Mouse (Mus musculus): Measurements from ENCODE around the gene Adcy5.

Adcy5 gene

GRCm38 (mm10) chr16:35155391-35156305 lies 971 bp downstream of the Adcy5 start:
- intact Hi-C loops (cut with DNase I) = loop anchor here (5.0 kb wide), 1 partner anchor 117 kb away; no protein-coding TSS in a partner anchor

- intact Hi-C loops (cut with DNase I) = loop anchor here (5.0 kb wide), 1 partner anchor 116 kb away; no protein-coding TSS in a partner anchor
Observed at GRCm38 (mm10) chr16:35156306-35156695, 1.6 kb downstream of the Adcy5 start.

GRCm38 (mm10) chr16:35156832-35157231 lies 2.2 kb downstream of the Adcy5 start:
- intact Hi-C loops (cut with DNase I) = loop anchor here (5.0 kb wide), 1 partner anchor 115 kb away; no protein-coding TSS in a partner anchor

GRCm38 (mm10) chr16:35159532-35159931 lies 4.9 kb downstream of the Adcy5 start:
- intact Hi-C loops (cut with DNase I) = loop anchor here (5.0 kb wide), 1 partner anchor 113 kb away; no protein-coding TSS in a partner anchor

DNA sequence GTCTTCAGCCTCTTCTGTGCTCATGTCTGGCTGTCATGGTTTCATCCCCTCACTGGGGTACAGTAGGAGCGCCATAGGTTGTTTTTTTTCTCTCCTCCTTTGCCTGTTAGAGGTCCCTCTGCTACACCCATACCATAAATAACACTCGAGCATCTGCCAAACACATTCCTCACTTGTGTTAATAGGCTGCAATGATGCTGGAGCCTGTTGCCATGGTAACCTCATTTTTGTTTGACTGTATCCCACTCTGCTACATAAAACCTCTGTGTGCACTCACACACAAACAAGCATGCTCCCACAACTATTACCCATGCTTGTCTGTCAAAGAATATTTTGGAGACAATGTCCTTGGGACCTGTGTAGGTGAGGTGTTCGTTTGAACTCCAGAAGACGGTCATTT lies 5.3 kb downstream of the Adcy5 start:
- intact Hi-C loops (cut with DNase I) = loop anchor here (5.0 kb wide), 1 partner anchor 112 kb away; no protein-coding TSS in a partner anchor

DNA sequence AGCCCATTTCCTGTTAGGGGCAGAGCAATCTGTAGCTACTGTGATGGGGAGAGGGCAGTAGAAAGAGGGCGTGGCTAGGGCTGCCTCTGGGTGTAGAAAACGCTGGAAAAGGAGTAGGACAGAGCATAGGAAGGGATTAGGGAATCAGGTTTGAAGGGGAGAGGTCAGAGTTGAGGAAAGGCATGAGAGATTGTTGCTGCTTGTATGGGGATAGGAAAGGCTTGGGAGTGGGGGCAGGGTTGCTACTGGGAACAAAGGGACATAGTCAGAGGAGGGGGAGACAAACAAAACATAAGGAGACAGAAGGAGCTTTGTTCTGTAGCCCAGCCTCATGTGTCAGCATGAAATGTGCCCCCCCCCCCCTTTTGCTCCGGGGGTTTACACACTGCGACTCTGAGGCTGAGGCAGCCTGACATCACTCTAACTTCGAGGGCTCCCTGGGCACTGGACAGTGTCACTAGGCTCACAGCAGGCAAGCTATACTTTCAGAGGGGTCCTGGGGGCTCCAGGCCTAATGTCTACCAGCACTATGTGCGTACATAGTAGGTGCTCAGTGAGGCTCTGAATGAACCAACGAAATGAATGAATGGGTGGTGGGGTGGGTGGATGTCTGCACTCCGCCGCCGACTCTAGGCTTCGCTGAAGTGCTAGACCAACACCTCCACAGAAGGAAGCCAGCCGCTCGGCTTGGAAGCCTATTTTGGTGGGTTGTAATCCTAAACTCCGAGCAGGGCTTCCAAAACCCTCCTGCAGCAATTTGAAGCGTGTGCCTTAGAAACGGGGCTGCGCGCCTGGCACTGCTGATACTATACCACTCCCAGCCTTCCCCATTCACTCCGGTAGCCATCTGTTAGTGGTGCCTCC lies 9.9 kb downstream of the Adcy5 start:
- intact Hi-C loops (cut with DNase I) = no loop called here

DNA sequence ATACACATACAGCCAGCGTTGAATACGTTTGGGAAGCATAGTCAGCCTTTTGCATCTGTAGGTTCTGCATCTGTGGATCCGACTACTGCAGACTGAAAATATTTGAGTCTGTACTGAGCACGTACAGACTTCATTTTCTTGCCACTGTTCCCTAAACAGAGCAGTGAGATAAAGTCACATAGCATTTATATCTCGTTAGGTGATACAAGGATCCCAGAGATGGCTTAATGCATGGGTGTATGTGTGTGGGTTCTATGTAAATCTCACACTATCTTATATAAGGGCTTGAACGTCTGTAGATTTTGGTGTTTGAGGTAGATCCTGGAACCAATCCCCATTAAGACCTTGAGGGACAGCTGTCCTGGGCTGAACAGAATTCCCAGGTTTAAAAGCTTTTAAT lies 10.7 kb downstream of the Adcy5 start:
- intact Hi-C loops (cut with DNase I) = no loop called here

DNA sequence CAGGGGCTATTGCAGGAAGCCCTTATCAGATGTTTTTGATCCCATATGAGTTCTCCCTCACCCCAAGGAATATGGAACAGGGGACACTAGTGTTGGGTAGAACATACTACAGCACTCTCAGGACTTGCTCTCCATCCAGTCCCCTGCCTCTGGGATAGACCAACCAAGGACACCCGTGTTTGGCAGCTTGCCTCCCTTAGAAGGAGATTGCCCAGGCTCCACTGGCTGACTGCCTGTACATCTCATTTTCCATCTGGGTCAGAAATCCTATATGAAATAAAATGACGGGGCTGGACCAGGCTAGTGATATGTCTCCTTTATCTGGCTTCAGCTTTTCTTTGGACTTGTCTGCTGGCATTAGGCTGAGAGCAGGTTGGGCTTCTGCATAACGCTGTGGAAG lies 11.1 kb downstream of the Adcy5 start:
- intact Hi-C loops (cut with DNase I) = no loop called here

GRCm38 (mm10) chr16:35169431-35169830 lies 14.8 kb downstream of the Adcy5 start:
- intact Hi-C loops (cut with DNase I) = no loop called here

DNA sequence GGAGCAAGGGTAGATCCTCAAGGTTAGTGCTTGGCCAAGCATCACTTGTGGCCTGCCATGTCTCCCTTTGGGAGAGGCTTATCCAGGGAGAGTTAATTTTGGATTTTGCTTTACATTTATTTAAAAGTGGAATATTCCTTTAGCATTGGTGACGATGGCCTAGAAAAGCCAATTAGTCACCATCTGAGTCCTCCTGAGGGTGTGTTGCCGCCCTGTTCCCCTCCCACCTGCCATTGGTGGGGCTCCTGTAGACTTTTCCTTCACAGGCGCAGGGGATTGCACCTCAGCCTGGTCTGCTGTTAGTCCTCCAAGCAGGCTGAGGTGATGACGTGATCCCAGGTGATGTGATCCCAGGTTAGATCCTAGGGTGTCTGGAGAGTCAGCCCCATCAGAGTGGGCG lies 17.5 kb downstream of the Adcy5 start:
- intact Hi-C loops (cut with DNase I) = no loop called here

GRCm38 (mm10) chr16:35178516-35178915 lies 23.8 kb downstream of the Adcy5 start:
- intact Hi-C loops (cut with DNase I) = no loop called here

DNA sequence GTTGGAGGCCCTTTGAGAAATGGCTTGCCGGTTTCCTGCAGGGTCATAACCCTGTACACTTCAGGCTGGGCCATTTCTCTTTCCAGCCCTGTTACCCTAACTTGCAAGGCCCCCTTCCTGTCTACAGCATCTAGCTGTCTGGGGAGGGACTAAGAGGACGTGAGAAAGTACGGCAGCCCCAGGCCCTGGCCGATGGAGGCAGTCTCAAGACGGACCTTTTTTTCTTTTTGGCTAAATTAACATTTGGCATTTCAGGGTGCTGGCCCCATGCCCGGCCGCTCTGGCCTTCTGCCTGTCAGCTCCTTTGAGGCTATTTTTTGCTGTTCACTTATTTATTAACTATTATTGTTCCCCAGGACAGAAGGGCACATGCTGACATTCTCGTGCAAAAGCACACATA lies 24.4 kb downstream of the Adcy5 start:
- intact Hi-C loops (cut with DNase I) = no loop called here

GRCm38 (mm10) chr16:35183161-35183560 lies 28.5 kb downstream of the Adcy5 start:
- intact Hi-C loops (cut with DNase I) = no loop called here

DNA sequence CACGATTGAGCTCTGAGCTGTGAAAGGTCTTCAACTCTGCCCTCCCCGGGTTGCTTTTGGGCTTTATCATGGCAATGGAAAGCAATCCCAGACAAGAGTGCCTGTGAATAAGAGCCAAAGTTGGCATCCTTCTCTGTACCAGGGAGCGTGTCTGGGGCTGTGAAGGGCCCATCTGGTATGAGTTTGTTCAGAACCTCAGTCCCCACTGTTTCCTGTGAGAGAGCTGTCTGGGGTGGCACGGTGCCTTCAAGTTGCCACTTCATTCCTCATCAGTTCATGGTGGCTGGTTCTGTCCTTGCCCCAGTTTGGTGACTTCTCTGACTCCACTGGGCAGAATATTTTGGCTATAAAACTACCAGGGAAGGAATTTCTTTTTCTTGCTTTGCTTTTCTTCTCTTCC lies 33.4 kb downstream of the Adcy5 start:
- intact Hi-C loops (cut with DNase I) = no loop called here

- intact Hi-C loops (cut with DNase I) = no loop called here
Observed at GRCm38 (mm10) chr16:35189420-35190141, 34.9 kb downstream of the Adcy5 start.

- intact Hi-C loops (cut with DNase I) = no loop called here
Observed at GRCm38 (mm10) chr16:35190777-35191176, 36.1 kb downstream of the Adcy5 start.

DNA sequence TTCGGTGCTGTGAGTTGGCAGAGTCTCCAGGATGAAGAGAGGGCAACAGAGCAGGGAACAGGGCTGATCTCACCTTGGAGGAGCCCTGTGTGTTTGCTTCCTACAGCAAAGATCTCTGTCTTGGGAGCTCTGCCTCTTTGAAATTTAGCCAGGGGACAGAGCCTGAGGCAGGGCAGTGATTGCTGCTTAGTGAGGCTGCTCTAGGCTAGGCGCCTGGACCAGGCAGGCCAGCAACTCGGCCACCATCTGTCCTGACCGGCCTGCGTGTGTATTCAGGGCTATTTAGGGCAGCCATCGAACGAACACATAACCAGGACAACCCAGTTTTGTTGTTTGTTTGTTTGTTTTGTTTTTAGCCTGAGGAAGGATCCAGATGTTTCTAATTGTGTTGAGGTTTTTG lies 36.6 kb downstream of the Adcy5 start:
- intact Hi-C loops (cut with DNase I) = no loop called here

DNA sequence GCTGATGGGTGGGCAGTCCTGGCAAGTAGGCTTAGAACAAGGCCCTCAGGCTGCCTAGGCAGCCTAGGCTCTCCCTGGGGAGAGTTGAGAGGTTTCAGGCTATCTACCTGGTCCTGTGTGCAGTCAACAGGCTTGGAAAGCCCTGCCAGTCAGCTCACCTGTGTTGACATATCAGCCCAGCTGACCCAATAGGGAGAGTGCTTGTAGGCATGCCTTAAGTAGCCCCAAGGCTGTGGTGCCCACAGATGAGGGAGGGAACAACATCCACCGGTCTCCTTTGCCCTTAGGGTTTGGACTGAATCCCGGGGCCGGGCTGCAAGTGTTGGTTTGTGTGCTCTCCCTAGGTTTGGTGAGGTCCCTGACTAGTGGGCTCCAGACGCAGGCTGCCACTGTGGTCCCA lies 37.8 kb downstream of the Adcy5 start:
- intact Hi-C loops (cut with DNase I) = no loop called here

DNA sequence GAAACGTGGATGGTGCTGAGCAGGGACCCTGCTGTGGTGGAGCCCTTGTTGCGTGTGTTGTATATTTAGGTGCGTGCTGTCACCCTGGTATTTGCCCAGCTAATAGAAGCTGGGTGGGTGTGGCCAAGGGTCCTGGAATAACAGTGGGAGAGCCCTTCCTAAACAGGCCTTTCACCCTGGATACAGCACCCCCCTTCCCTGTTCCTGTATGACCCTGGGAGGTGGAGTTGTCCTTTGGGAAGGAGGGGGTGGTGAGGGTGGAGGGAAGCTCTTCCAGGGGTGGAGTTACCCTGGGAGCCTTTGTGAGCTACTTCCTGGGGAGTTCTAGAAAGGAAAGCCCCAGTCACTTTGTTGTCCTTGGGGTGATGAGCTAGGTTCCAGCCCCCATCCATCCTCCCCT lies 38.7 kb downstream of the Adcy5 start:
- intact Hi-C loops (cut with DNase I) = no loop called here

DNA sequence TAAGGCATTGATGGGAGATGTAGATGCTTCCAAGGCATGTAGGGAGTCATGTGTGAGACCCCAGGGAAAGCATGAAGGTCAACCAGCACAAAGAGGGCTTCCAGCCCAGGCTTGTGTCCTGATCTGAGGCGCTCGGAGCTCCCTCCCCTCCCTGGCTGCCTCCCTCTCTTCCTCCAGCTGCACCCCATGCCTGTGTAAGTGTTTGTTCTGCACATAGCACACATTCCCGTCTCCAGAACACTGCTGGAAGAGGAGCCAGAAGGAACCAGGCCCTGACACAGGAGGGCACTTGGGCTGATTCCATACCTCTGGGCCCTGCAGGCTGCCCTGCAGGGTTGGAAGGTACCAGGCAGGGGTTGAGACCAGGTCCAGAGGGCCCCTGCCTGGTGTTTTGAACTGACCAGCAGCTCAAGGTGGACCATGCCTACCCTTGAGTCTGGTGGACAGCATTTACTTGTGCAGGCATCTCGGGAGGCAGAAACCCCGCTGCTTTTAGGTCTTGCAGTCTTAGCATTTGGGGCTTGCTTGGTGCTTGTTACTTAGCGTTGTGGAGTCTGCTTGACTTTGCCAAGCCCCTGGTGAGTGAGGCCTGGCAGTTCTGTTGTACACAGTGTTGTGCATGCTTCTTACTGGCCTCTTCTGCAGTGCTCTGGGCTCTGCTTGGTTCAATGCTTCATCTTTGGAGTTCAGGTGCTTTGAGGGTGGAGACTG lies 45.2 kb downstream of the Adcy5 start:
- intact Hi-C loops (cut with DNase I) = no loop called here
